Mouse (Mus musculus) urinary bladder, postnatal 25 days (tissue): Measurements from ENCODE around the gene Frmd6.

Experiments
- DNase-seq: peaks from one replicate; pipeline ENCODE4 v3.0.0; 2022; ENCODE audit warnings: low spot score

The Frmd6 gene

DNA sequence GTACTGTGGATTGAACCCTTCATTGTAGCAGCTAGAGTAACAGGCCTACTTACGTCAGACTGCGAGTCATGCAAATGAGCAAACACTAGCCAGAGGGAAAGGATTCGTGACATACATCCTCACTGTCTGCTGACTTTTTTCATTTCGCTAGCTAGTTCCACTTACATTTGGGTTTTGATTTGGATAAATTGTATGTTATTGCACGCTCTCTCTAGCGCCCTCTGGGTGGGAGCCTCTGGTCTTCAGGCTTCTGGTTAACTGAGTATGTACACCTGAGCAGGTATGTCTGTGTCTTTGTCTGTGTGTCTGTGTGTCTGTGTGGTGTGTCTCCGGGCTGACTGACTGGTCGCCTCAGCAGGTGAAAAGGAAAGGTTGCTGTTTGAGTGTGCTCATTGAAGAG, 72.1 kb downstream of the Frmd6 start:
- no peak for DNase-seq

DNA sequence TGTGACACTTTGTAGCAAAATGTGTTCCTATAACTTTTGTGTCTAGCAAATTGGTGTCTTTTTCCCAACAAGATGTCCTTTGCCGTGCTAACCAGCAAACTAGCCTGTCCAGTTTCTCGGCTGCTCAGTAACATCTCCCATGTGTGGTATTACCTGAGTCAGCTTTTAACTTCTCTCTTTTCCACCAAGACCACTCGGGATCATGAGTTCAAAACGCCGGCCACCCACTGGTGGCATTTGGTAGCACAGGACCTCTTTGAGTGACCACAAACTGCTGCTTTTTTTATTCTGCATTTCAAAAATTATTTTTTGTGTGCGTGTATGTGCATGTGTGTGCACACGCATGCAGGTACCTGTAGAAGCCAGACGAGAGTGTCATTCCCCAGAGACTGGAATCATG, 73.1 kb downstream of the Frmd6 start:
- no peak for DNase-seq

DNA sequence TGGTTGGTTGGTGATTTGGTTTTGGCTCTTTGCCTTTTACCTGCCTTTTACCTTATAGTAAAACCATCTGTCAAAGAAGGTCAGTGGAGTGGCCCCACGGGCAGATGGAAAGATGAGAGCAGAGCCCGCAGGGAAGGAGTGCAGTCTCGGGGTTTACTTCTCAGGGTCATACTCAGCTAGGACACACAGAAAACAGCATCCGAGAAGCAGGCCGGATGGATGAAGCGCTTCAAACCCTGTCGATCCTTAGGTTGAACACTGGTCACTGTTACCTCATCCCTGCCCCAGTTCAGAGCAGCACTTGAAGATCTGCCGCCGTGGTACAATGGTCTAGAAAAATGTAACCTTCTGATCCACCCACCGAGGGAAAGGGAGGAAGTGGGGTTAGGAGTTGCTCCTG, 79.2 kb downstream of the Frmd6 start:
- DNase-seq = no peak

DNA sequence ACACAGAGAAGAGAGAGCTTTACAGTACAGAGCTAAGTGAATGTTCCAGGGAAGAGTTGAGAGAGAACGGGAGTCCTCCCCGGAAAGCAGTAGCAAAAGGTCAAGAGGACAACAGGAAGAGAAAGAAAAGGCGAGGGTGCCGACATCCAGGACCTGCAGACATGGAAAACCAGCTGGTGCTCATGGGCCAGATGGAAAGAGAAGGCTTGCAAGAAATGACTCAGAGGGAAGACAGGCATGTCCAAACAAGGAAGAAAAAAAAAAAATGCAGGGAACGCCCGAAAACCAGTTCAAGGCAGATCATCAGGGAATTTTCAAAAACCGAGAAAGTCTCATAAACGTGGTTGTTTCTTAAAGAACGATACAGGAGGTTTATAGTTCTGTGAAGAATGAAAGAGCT, 81.6 kb downstream of the Frmd6 start:
- DNase-seq = no peak

DNA sequence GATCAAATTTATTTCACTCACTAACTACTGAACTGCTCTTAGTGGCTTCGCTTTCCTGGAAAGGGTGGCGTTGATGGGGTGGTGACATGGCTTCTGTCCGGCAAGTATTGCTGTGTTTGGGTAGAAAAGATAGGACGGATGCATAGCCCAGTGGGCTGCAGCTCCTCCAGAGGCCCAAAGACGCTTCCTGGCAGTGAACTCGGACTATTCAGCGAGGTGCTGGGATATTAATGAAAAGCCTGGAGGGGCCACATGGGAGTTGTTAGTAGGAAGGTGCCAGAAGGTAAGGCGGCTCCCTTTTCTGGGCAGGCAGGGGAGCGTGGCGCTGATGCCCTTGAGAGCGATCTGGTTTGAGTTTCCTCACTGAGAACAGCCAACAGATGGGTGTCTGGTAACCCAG, 82.3 kb downstream of the Frmd6 start:
- DNase-seq = no peak

DNA sequence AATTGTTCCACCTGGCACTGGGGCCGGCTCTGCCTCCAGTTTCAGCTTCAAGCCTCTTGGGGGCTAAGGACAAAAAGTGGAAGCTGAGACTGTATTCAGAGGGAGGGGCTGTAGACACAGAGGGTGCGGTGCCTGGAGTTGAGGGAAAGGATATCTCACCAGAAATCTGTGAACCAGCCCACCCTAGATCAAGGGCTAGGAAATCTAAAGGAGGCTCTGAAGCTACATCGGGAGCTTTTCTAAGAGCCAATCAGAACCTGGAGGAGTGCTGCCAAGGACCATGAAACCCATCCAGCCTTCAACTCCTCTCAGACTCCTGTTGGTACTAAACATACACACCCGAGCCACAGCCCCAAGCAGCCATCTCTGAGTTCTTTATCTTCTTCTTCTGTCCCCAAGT, 82.8 kb downstream of the Frmd6 start:
- no peak for DNase-seq

DNA sequence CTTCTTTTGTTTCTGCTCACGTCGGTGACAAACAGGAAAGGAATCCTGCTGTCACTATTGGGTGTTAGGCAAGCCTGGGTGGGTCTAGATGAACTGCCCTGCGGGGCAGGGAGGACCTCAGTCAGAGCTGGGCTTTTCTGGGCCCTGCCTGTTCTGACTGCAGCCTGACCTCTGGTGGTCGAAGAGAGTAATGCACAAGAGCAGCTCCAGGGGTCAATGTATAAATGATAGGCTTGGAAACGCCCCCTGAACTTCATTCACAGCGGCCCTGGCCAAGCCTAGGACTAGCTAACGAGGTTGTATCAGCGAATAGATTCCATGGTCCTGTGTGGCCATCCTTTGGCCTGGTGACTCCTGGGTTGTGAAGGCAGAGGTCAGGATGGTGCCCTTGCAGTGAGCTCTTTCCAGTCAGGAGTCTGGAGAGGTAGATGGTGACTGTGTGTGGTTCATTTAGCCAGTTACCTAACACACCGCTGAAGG, 85.0 kb downstream of the Frmd6 start:
- peak; percentile 85 for DNase-seq

DNA sequence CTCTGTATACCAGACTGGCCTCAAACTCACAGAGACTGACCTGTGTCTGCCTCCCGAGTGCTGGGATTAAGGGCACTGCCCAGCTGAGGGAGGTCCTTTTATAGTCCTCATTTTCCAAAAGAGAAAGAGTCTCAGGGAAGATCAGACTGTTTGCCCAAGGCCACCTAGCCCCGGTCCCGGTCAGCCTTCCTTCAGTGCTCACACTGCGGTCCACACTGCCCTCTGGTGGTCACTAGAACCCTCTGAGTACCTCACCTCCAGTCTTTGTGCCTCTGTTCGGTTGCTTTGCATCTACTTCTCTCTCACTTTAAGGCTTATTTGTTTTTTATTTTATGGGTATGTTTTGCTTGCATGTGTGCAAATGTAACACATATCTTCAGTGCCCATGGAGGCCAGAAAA, 85.7 kb downstream of the Frmd6 start:
- peak; percentile 88 for DNase-seq

DNA sequence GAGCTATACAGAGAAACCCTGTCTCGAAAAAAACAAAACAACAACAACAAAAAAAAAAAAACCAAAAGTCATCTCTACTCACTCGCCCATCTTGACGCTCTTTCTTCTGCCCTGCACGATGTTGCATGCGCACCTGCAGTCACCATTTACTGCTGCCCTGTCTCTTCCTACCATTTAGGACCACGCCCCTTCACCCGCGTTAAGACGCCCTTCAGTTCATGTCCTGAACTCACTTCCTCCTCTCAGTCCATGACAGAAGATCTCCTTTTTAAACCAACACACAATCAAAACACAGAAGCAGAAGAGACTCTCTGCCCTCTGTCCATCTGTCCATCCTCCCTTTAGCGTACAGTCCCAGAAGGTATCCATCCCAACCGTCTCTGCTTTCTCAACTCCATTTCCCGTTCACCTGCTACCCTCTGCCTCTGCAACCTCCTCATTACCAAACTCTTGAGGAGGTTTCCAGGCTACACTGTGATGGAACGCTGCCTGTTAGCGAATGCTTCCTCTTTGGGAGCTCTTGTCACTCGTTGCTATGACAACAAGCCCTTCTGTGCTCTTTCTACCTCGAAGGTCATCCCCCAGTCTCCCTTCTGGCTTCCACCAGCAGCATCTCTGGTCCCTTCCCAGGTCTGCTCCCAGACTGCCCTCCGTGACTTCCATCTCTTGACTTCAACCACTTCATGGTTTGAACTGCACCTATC, 86.5 kb downstream of the Frmd6 start:
- DNase-seq = no peak

DNA sequence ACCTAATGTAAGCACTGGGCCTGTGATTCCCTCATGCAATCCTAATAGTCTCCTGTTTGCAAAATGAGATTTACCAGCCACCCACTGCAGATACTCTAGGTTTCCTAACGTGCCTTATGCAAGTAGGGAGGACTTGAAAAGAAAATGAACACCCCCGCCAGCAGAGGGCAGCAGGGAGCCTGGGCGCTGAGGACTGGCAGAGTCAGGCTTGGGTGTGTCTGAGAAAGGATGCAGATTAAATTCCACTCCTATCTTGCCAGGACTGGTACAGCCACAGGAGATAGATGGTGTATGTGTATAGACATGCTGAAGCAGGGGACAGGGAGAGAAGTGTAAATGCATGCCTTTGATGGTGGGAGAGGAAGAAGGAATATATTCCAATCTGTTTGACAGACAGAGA, 88.1 kb downstream of the Frmd6 start:
- peak; percentile 81 for DNase-seq

DNA sequence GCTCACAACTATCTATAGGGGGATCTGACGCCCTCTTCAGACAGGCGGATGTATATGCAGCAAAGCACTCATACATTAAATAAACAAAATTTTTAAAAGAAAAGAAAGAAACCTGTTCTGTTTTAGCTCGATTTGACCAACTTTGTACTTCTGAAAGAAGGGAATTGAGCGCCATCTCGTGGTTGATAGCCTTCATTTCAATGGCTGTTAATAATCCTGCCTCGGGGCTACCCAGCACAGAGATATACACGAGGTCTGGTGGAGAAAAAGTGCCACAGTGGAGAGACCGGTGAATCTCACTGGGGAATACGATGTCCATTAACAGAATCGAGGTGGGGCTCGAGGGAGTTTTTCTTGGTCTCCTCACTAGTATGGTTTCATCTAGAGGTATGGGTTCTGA, 89.1 kb downstream of the Frmd6 start:
- peak; percentile 40 for DNase-seq

DNA sequence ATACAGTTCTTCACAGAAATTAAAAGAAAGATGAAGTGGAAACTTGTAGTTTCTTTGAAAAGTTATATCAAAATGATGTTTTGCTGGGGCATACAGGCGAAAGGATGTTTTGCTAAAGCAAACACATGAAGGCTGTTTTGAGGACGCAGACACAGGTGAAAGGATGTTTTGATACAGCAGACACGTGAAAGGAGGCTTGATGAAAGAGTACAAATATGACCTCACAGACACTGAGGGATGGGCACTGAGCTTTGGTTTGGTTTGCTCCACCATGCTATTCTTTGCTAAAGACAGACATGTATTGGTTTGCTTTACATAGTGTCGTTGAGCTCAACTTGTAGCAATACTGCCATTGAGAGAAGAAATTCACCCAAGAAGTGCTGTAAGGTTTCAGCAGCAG, 104.5 kb downstream of the Frmd6 start:
- DNase-seq = no peak

DNA sequence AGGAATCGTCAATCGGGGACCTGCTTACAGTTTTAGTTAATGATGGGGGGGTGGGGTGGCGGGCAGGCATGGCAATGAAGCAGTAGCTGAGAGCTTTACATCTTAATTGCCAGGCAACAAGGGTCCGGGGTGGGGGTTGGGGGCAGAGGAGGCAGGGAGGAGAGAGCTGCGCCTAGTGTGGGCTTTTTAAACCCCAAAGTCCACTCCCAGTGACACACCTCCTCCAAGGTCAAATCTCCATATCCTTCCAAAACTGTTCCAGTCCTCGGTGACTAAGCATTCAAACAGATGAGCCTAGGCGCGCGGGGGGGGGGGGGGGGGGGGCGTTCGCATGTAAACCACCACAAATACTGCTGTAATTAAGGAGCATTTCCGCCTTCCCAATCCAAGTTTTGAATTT, 111.8 kb downstream of the Frmd6 start:
- DNase-seq = no peak

DNA sequence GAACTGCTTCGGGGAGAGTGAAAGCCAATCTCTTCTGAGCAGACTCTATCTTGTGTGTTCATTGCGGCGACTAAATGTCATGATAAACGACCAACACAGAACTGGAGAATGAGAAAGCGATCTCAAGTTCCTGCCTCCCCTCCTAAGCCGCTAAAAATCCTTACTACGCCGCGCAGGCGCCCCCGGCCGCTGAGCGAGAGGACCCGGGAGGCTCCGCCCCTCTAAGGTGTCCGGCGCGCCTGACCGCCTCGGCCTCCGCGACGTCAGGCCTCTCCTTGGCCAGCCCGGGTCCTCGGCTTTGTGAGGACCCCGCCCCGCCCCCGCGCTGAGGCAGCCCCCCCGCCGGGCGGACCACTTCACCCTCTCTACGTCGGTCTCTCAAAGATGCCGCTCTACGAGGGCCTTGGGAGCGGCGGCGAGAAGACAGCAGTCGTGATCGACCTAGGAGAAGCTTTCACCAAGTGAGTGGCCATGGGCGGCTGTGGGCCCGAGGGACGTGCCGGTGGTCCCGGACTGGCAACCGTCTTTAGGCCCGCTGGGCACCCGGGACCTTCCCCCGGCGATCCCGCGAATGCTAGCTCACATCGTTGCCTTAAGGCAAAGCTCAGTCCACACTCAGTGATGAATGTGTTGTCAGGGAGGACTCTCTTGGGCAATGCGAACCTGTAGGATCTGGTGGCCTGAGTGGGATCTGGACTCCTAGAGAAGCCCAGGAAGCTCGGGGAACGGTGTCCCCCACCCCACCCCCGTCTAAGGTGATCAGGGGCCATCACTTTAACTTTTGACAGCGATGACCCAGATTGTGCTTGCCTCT, 112.5 kb downstream of the Frmd6 start, which contains the start of gene Actr10:
Actr10 (plus strand) TSS at position 287 of the 814 bp plus-strand sequence.
- peak; percentile 93 for DNase-seq

DNA sequence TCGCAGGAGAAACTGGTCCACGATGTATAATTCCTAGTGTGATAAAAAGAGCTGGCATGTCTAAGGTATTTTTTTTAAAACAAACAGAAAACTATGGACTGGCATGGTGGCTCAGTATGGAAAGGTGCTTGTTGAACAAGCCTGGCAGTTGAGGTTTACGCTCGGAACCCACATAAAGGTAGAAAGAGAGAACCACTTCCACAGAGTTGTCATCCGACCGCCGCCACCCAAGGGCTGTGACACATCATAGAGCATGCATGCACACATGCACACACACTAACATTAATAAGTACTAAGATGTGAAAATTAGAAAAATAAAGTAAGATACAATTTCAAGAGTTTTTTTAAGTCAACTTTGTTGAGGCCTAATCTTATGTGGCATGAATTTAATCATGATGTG, 115.5 kb downstream of the Frmd6 start:
- no peak for DNase-seq

DNA sequence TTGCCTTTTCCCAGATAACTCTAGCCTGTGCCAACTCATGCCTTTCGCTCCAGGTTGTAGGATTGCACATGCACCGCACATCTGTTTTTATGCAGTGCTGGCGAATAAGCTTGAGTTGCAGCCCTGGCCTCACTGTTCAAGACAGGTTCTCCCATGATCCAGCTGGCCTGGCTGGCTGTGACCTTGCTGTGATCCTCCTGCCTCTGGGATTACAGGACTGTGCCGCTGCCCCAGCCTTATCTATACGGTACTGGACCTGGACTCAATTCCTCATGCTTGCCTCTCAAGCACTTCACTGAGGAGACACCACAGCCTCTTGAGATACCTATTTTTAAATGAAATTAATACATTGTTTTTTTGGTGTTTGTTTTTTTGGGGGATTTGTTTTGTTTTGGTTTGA, 118.9 kb downstream of the Frmd6 start:
- no peak for DNase-seq

DNA sequence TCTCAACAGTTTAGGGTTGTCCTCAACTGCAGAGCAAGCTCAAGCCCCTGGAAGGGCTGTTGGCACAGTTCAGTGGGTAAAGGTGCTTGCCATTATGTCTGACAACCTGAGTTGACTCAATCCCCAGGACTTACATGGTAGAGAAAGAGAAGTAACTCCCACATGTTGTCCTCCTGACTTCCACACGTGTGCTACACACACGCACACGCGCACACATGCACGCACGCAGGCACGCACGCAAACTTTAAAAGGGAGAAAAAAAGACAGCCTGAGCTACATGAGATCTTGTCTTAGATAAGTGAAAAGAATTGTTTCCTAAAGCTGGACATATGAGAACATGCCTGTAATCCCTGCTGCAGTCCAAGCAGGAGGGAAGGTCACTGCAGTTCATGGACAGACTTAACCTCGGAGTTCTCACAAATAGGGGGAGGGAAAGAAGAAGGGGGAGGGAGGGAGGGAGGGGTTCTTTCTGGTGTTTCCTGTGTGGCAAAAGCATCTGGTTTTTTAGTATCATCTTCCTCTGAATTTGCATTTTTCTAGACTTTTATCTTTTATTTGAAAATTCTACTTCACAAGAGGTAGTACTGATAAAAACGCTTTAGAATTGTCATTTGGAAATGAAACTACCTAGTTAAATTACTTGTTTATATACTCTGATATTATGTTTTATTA, 121.4 kb downstream of the Frmd6 start:
- no peak for DNase-seq
